Comparison of ENCODE assay signal across 11 mouse cellular contexts in the genomic region with DNA sequence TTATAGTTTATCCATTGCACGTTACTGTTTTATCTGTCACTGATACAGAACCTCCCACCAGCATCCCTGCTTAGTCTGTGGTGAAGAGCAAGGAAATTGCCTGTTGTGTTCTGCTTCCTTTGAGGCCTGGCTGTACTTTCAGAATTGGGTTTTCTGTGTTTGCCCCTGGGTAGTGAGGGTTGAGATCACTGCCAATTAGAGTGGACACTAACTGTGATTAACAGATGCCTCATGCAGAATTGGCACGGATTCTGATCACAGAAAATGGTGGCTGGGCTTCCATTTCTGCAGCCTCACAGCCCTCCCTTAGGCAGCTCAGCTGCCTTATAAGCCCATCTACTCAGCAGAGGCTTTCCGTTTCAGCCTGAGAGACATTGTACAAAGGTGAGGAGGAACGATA. TPM values are rescaled to one million over a fixed set of nuclear protein-coding genes. Genes with fewer than 3 reads are reported as not detected.
DNase-seq lines count a peak whose midpoint lies in the region; ATAC-seq and TF ChIP-seq lines count a peak whose summit lies in the region.
"Had no signal": no experiment of that assay in that cellular context is flagged by ENCODE, and none has a peak within 500 bp of the region (broad histone marks: within the 10 kb centered on the region; RNA-seq: fewer than 3 reads in every experiment).

No protein-coding gene starts in this region.

- no peak overlapping the region for H3K4me3 ChIP-seq in forebrain, embryonic 13.5 days
- no peak overlapping the region for H3K4me3 ChIP-seq in forebrain, embryonic 11.5 days (ENCODE audit: low read depth, low read length)
- no peak overlapping the region for H3K4me3 ChIP-seq in lung, embryonic 16.5 days (ENCODE audit: low read length)
- H3K4me3 ChIP-seq in lung, postnatal 0 days (ENCODE audit: low read depth, low read length) = no peak overlapping the region
- H3K4me3 ChIP-seq: embryonic facial prominence, embryonic 15.5 days had no signal

- no peak for TF ChIP-seq CTCF in lung, postnatal 0 days (IDR thresholded peaks at IDR 0.05)

- ATAC-seq in forebrain, embryonic 13.5 days = peak; percentile 73
- no peak for ATAC-seq in forebrain, embryonic 11.5 days (replicated peaks; ENCODE audit: low FRiP score)
- 0 out of 2 replicates have a peak, but pooled peaks have one; percentile 39 for ATAC-seq in lung, embryonic 16.5 days (ENCODE audit: low read depth)
- no peak for ATAC-seq in lung, postnatal 0 days
- ATAC-seq in cerebellum, adult (ENCODE audit: insufficient number of reproducible peaks, low FRiP score, low TSS enrichment) = peak; percentile 91

- WGBS in forebrain, embryonic 13.5 days = 38% methylated on average over 4 of the region's 4 CpGs
- 47% methylated on average over 4 of the region's 4 CpGs for WGBS in forebrain, embryonic 11.5 days
- WGBS in lung, embryonic 16.5 days = 54% methylated on average over 4 of the region's 4 CpGs
- 56% methylated on average over 4 of the region's 4 CpGs for WGBS in lung, postnatal 0 days

- no peaks in the 10 kb centered on the region for H3K36me3 ChIP-seq in forebrain, embryonic 13.5 days (ENCODE audit: poor library complexity, severe bottlenecking)
- no peaks in the 10 kb centered on the region for H3K36me3 ChIP-seq in forebrain, embryonic 11.5 days (ENCODE audit: control insufficient read depth, insufficient read depth, low read length)
- H3K36me3 ChIP-seq in lung, embryonic 16.5 days (ENCODE audit: control insufficient read depth, insufficient read depth, low read length) = no peaks in the 10 kb centered on the region
- no peaks in the 10 kb centered on the region for H3K36me3 ChIP-seq in lung, postnatal 0 days (ENCODE audit: insufficient read depth, low read length)
- H3K36me3 ChIP-seq: embryonic facial prominence, embryonic 15.5 days had no signal

- peaks cover 5% of the 10 kb centered on the region for H3K4me1 ChIP-seq in forebrain, embryonic 13.5 days
- no peaks in the 10 kb centered on the region for H3K4me1 ChIP-seq in forebrain, embryonic 11.5 days (replicated peaks; ENCODE audit: control insufficient read depth, insufficient read depth, low read length)
- peaks cover 12% of the 10 kb centered on the region for H3K4me1 ChIP-seq in lung, embryonic 16.5 days (replicated peaks; ENCODE audit: control insufficient read depth, insufficient read depth, low read length)
- peaks cover 9% of the 10 kb centered on the region; the same call in 1 of the 2 replicates for H3K4me1 ChIP-seq in lung, postnatal 0 days (ENCODE audit: insufficient read depth, low read depth, low read length)
- H3K4me1 ChIP-seq: embryonic facial prominence, embryonic 15.5 days had no signal

- H3K27ac ChIP-seq in forebrain, embryonic 13.5 days = no peak overlapping the region
- no peak overlapping the region for H3K27ac ChIP-seq in forebrain, embryonic 11.5 days (ENCODE audit: low read depth, low read length)
- H3K27ac ChIP-seq in lung, embryonic 16.5 days (ENCODE audit: low read length) = 0 out of 2 replicates have a peak overlapping the region, but pooled peaks have one; percentile 23
- no peak overlapping the region for H3K27ac ChIP-seq in lung, postnatal 0 days (ENCODE audit: low read length)
- H3K27ac ChIP-seq: embryonic facial prominence, embryonic 15.5 days had no signal

- no peak for TF ChIP-seq EP300 in lung, postnatal 0 days (IDR thresholded peaks at IDR 0.05)

- DNase-seq in forebrain, embryonic 11.5 days (ENCODE audit: low spot score) = no peak
- no peak for DNase-seq in lung, postnatal 0 days (ENCODE audit: low spot score)
- peak; percentile 88 to 90 for DNase-seq in cerebellum, postnatal 25 days
- no peak for DNase-seq in thymus, postnatal 4 days
- DNase-seq in urinary bladder, postnatal 25 days (ENCODE audit: low spot score) = no peak
- DNase-seq: kidney, adult 8-10 months; kidney, postnatal 4 days had no signal

- no peak overlapping the region for H3K9ac ChIP-seq in forebrain, embryonic 13.5 days
- H3K9ac ChIP-seq in forebrain, embryonic 11.5 days (ENCODE audit: low read length) = no peak overlapping the region
- no peak overlapping the region for H3K9ac ChIP-seq in lung, embryonic 16.5 days (ENCODE audit: low read length)
- H3K9ac ChIP-seq in lung, postnatal 0 days (replicated peaks; ENCODE audit: low read depth) = no peak overlapping the region
- H3K9ac ChIP-seq: embryonic facial prominence, embryonic 15.5 days had no signal

- no peaks in the 10 kb centered on the region for H3K27me3 ChIP-seq in forebrain, embryonic 13.5 days
- no peaks in the 10 kb centered on the region for H3K27me3 ChIP-seq in forebrain, embryonic 11.5 days (ENCODE audit: control insufficient read depth, insufficient read depth, low read length)
- no peaks in the 10 kb centered on the region for H3K27me3 ChIP-seq in lung, embryonic 16.5 days (ENCODE audit: control insufficient read depth, insufficient read depth, low read depth, low read length)
- no peaks in the 10 kb centered on the region for H3K27me3 ChIP-seq in lung, postnatal 0 days (replicated peaks; ENCODE audit: insufficient read depth, low read length)
- H3K27me3 ChIP-seq: embryonic facial prominence, embryonic 15.5 days had no signal

- H3K4me2 ChIP-seq in forebrain, embryonic 13.5 days = no peak overlapping the region
- H3K4me2 ChIP-seq in forebrain, embryonic 11.5 days (ENCODE audit: low read depth, low read length, severe bottlenecking) = no peak overlapping the region
- H3K4me2 ChIP-seq in lung, embryonic 16.5 days (ENCODE audit: low read depth, low read length) = no peak overlapping the region
- no peak overlapping the region for H3K4me2 ChIP-seq in lung, postnatal 0 days (replicated peaks; ENCODE audit: low read depth, low read length)
- H3K4me2 ChIP-seq: embryonic facial prominence, embryonic 15.5 days had no signal

- H3K9me3 ChIP-seq in forebrain, embryonic 13.5 days (replicated peaks) = no peaks in the 10 kb centered on the region
- no peaks in the 10 kb centered on the region for H3K9me3 ChIP-seq in forebrain, embryonic 11.5 days (ENCODE audit: control insufficient read depth, low read length)
- no peaks in the 10 kb centered on the region for H3K9me3 ChIP-seq in lung, embryonic 16.5 days (ENCODE audit: control insufficient read depth, low read length)
- no peaks in the 10 kb centered on the region for H3K9me3 ChIP-seq in lung, postnatal 0 days (ENCODE audit: low read length)
- H3K9me3 ChIP-seq: embryonic facial prominence, embryonic 15.5 days had no signal

RNA-seq across cellular contexts. Expression of a gene that starts 24.1 kb away (rescaled TPM):
- not detected in 2 replicates for polyA plus RNA-seq in forebrain, embryonic 13.5 days (2015; fragmentation: Nextera tagmentation; extraction: Ambion mirVana)
- not detected in 2 replicates for polyA plus RNA-seq in forebrain, embryonic 11.5 days (2014; fragmentation: Nextera tagmentation; extraction: Ambion mirVana)
- 0.09 TPM in 1 of 2 replicates, not detected in the other for polyA plus RNA-seq in lung, embryonic 16.5 days (2015; fragmentation: Nextera tagmentation; extraction: Ambion mirVana)
- polyA plus RNA-seq in lung, postnatal 0 days (2015; fragmentation: Nextera tagmentation; extraction: Ambion mirVana) = not detected in 2 replicates
- polyA plus RNA-seq: embryonic facial prominence, embryonic 15.5 days had no signal

Comparison
In these comparisons a context has a peak if more than half of its experiments do, and no peak if none do; other contexts are left out.
1. ATAC-seq: peak in forebrain, embryonic 13.5 days (single experiment), lung, embryonic 16.5 days (single experiment) and cerebellum, adult (single experiment); none in forebrain, embryonic 11.5 days (single experiment) and lung, postnatal 0 days (single experiment).
2. DNase-seq: peak in cerebellum, postnatal 25 days (2 of 2); none in forebrain, embryonic 11.5 days (single experiment), lung, postnatal 0 days (single experiment), thymus, postnatal 4 days (single experiment) and urinary bladder, postnatal 25 days (single experiment).